Mouse (Mus musculus) skeletal muscle tissue, adult 2 months (tissue): Measurements from ENCODE around the gene Gm12355.

Source experiments
- DNase-seq: peaks from one replicate; pipeline ENCODE4 v3.0.0-alpha.2; 2012; ENCODE audit warnings: low read depth, low spot score

The Gm12355 gene

GRCm38 (mm10) chr11:98582030-98582388, 43.5 kb downstream of the Gm12355 start:
- DNase-seq, result no peak

- no peak for DNase-seq
These were observed 44.0 kb downstream of the Gm12355 start for GRCm38 (mm10) chr11:98581286-98582029.

- DNase-seq, result no peak
These were observed 45.0 kb downstream of the Gm12355 start for GRCm38 (mm10) chr11:98580301-98581121.

- no peak for DNase-seq
These were observed 47.7 kb downstream of the Gm12355 start for GRCm38 (mm10) chr11:98577776-98578175.
